Comparison of ENCODE assay signal across 7 mouse cellular contexts in genomic region chr8:74853488-74853887, GRCm38 (mm10). TPM values are rescaled to one million over a fixed set of nuclear protein-coding genes. Genes with fewer than 3 reads are reported as not detected.
DNase-seq lines count a peak whose midpoint lies in the region.

No protein-coding gene starts in this region.

- DNase-seq in lung, postnatal 10 days, result peak; percentile 5
- no peak for DNase-seq in lung, postnatal 25 days (ENCODE audit: low spot score)
- DNase-seq in c-Kit-positive CD71-negative TER-119-negative erythroid progenitor cells, embryonic 14.5 days (ENCODE audit: low read depth), result peak; percentile 1
- DNase-seq in forelimb bud, embryonic 11.5 days (ENCODE audit: low read depth, low spot score), result peak; percentile 13
- DNase-seq in layer of hippocampus, postnatal 25 days (ENCODE audit: extremely low spot score in 1 of 2, low spot score in 1 of 2), result peak; percentile 43 to 79
- peak; percentile 68 to 79 for DNase-seq in right cerebral cortex, adult 2 months (ENCODE audit: low spot score in 2 of 2)
- DNase-seq in urinary bladder, adult 18-20 months (ENCODE audit: low spot score in 2 of 2), result no peak

RNA-seq across cellular contexts. Expression of gene Isx, which starts 19.5 kb away (rescaled TPM):
- not detected for total RNA-seq in layer of hippocampus, postnatal 25 days (2021)

Comparison
In these comparisons a context has a peak if more than half of its experiments do, and no peak if none do; other contexts are left out.
1. DNase-seq: peak in lung, postnatal 10 days (single experiment), c-Kit-positive CD71-negative TER-119-negative erythroid progenitor cells, embryonic 14.5 days (single experiment), forelimb bud, embryonic 11.5 days (single experiment), layer of hippocampus, postnatal 25 days (2 of 2) and right cerebral cortex, adult 2 months (2 of 2); none in lung, postnatal 25 days (single experiment) and urinary bladder, adult 18-20 months (0 of 2).